ENCODE assay signal across 8 mouse cellular contexts in the genomic region with DNA sequence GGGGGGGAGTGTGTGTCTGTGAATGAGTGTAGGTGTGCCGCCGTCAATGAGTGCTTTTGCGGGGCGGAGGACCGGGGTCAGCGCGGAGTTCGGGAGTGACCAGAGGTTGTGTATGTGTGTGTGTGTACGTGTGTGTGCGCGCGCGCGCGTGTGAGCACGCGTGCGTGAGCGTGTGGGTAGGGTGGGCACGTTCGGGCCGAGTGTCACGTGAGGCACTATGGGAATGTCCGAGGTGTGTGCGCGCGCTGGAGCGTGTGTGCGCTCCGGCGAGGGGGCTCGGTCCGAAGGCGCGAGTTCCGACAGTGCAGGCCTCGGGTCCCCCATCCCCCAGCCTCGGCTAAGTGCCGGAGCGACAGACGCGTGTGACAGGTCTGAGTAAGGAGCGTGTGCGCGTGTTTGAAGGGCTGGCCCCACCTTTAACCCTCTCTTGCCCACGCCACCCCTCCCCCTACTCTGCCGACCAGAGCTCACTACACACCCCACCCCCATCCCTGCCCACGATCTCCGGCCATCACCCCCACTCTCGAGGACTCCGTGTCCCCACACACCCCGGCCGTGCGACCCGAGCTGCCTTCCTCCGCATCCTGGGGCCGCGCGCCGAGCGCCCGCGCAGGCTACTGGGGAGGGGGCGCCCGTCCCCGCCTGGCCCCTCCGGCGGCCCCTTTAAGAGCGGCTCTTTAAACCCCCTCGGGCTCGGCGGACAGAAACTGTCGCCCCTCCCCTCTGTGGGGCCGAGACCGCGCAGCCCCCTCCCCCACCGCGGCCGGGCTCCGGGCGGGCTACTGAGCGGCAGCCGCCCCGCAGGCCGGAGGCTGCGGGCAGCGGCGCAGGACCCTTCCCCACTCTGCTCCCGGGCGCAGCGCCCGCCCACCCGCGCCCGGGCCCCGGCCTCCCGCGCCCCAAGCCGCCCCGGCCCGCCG. TPM values are rescaled to one million over a fixed set of nuclear protein-coding genes. Genes with fewer than 3 reads are reported as not detected.
DNase-seq lines count a peak whose midpoint lies in the region; ATAC-seq and TF ChIP-seq lines count a peak whose summit lies in the region.

No protein-coding gene starts in this region.

- H3K27ac ChIP-seq in intestine, postnatal 0 days (ENCODE audit: low read depth, low read length), result peak overlapping the region; percentile 68
- H3K27ac ChIP-seq in limb, embryonic 12.5 days, result peak overlapping the region; percentile 92
- peak overlapping the region; percentile 90 for H3K27ac ChIP-seq in midbrain, embryonic 12.5 days (replicated peaks)
- peak overlapping the region; percentile 81 for H3K27ac ChIP-seq in stomach, embryonic 16.5 days (ENCODE audit: low read length)

- DNase-seq in ovary, postnatal 36 days (ENCODE audit: low spot score), result peak; percentile 39
- no peak for DNase-seq in ovary, postnatal 10 days (ENCODE audit: low spot score)
- peak; percentile 87 for DNase-seq in embryo, embryonic 10.5 days (ENCODE audit: low spot score)
- DNase-seq in heart, adult 11 months, result peak; percentile 98

- peak overlapping the region; percentile 95 for H3K4me2 ChIP-seq in intestine, postnatal 0 days (replicated peaks; ENCODE audit: low read depth)
- peak overlapping the region; percentile 86 for H3K4me2 ChIP-seq in limb, embryonic 12.5 days
- peak overlapping the region; percentile 91 for H3K4me2 ChIP-seq in midbrain, embryonic 12.5 days (replicated peaks)
- peak overlapping the region; percentile 90 for H3K4me2 ChIP-seq in stomach, embryonic 16.5 days (ENCODE audit: low read depth, low read length)

- under 1% methylated on average over 89 of the region's 102 CpGs for WGBS in intestine, postnatal 0 days
- WGBS in limb, embryonic 12.5 days, result 1% methylated on average over 78 of the region's 102 CpGs
- WGBS in midbrain, embryonic 12.5 days, result under 1% methylated on average over 66 of the region's 102 CpGs
- under 1% methylated on average over 74 of the region's 102 CpGs for WGBS in stomach, embryonic 16.5 days

- no peak for TF ChIP-seq CTCF in intestine, postnatal 0 days (IDR thresholded peaks at IDR 0.05; ENCODE audit: low read depth)

- peak overlapping the region; percentile 76 for H3K4me3 ChIP-seq in intestine, postnatal 0 days (ENCODE audit: low read depth, low read length)
- H3K4me3 ChIP-seq in limb, embryonic 12.5 days (replicated peaks), result peak overlapping the region; percentile 75
- peak overlapping the region; percentile 77 for H3K4me3 ChIP-seq in midbrain, embryonic 12.5 days
- H3K4me3 ChIP-seq in stomach, embryonic 16.5 days (replicated peaks; ENCODE audit: low read length), result peak overlapping the region; percentile 74

- peak; percentile 43 for ATAC-seq in intestine, postnatal 0 days
- ATAC-seq in limb, embryonic 12.5 days (ENCODE audit: insufficient number of reproducible peaks, insufficient read depth, low FRiP score, low TSS enrichment, low read depth), result peak; percentile 65
- ATAC-seq in midbrain, embryonic 12.5 days (ENCODE audit: low FRiP score, low read depth), result peak; percentile 84
- ATAC-seq in stomach, embryonic 16.5 days (ENCODE audit: insufficient read depth, low FRiP score), result peak; percentile 67

- peak overlapping the region; percentile 66 for H3K9ac ChIP-seq in intestine, postnatal 0 days (ENCODE audit: low read depth, low read length)
- H3K9ac ChIP-seq in limb, embryonic 12.5 days (replicated peaks), result peak overlapping the region; percentile 89
- peak overlapping the region; percentile 86 for H3K9ac ChIP-seq in midbrain, embryonic 12.5 days (replicated peaks)
- H3K9ac ChIP-seq in stomach, embryonic 16.5 days (ENCODE audit: low read length), result peak overlapping the region; percentile 83

- H3K27me3 ChIP-seq in intestine, postnatal 0 days (replicated peaks; ENCODE audit: control insufficient read depth, insufficient read depth, low read length), result peaks cover 31% of the 10 kb centered on the region
- peaks cover 22% of the 10 kb centered on the region; the same call in 1 of the 2 replicates for H3K27me3 ChIP-seq in limb, embryonic 12.5 days
- H3K27me3 ChIP-seq in midbrain, embryonic 12.5 days, result peaks cover 34% of the 10 kb centered on the region
- H3K27me3 ChIP-seq in stomach, embryonic 16.5 days (ENCODE audit: control insufficient read depth, insufficient read depth, low read length), result no peaks in the 10 kb centered on the region

- H3K36me3 ChIP-seq in intestine, postnatal 0 days (ENCODE audit: control insufficient read depth, insufficient read depth), result peaks cover 5% of the 10 kb centered on the region; the same call in 1 of the 2 replicates
- peaks cover 38% of the 10 kb centered on the region for H3K36me3 ChIP-seq in limb, embryonic 12.5 days
- peaks cover 20% of the 10 kb centered on the region for H3K36me3 ChIP-seq in midbrain, embryonic 12.5 days
- 0 out of 2 replicates have a peak, but pooled peaks cover 4% of the 10 kb centered on the region for H3K36me3 ChIP-seq in stomach, embryonic 16.5 days (ENCODE audit: control insufficient read depth, insufficient read depth, low read length)

- H3K9me3 ChIP-seq in intestine, postnatal 0 days (ENCODE audit: control insufficient read depth), result no peaks in the 10 kb centered on the region
- no peaks in the 10 kb centered on the region for H3K9me3 ChIP-seq in limb, embryonic 12.5 days
- no peaks in the 10 kb centered on the region for H3K9me3 ChIP-seq in midbrain, embryonic 12.5 days
- no peaks in the 10 kb centered on the region for H3K9me3 ChIP-seq in stomach, embryonic 16.5 days (replicated peaks; ENCODE audit: control insufficient read depth, low read length)

- H3K4me1 ChIP-seq in intestine, postnatal 0 days (replicated peaks; ENCODE audit: control insufficient read depth, insufficient read depth, low read length), result no peaks in the 10 kb centered on the region
- H3K4me1 ChIP-seq in limb, embryonic 12.5 days (replicated peaks), result peaks cover 54% of the 10 kb centered on the region
- peaks cover 40% of the 10 kb centered on the region for H3K4me1 ChIP-seq in midbrain, embryonic 12.5 days
- peaks cover 29% of the 10 kb centered on the region for H3K4me1 ChIP-seq in stomach, embryonic 16.5 days (ENCODE audit: control insufficient read depth, insufficient read depth, low read length)

RNA-seq across cellular contexts. Expression of a gene that starts 0.6 kb away (rescaled TPM):
- 1.7 and 2.4 TPM in 2 replicates for polyA plus RNA-seq in intestine, postnatal 0 days (2015; fragmentation: Nextera tagmentation; extraction: Ambion mirVana)
- polyA plus RNA-seq in limb, embryonic 12.5 days (2016; fragmentation: Nextera tagmentation; extraction: Ambion mirVana), result 8.0 and 8.7 TPM in 2 replicates
- polyA plus RNA-seq in midbrain, embryonic 12.5 days (2016; fragmentation: Nextera tagmentation; extraction: Ambion mirVana), result 6.7 and 8.9 TPM in 2 replicates
- polyA plus RNA-seq in stomach, embryonic 16.5 days (2015; fragmentation: Nextera tagmentation; extraction: Ambion mirVana), result 2.0 and 2.5 TPM in 2 replicates

RNA-seq across cellular contexts. Expression of a gene that starts 35.5 kb away (rescaled TPM):
- polyA plus RNA-seq in intestine, postnatal 0 days (2015; fragmentation: Nextera tagmentation; extraction: Ambion mirVana), result 0.09 and 0.13 TPM in 2 replicates
- 0.17 TPM in 1 of 2 replicates, not detected in the other for polyA plus RNA-seq in limb, embryonic 12.5 days (2016; fragmentation: Nextera tagmentation; extraction: Ambion mirVana)
- polyA plus RNA-seq in midbrain, embryonic 12.5 days (2016; fragmentation: Nextera tagmentation; extraction: Ambion mirVana), result 0.23 and 0.24 TPM in 2 replicates
- 0.09 and 0.13 TPM in 2 replicates for polyA plus RNA-seq in stomach, embryonic 16.5 days (2015; fragmentation: Nextera tagmentation; extraction: Ambion mirVana)

RNA-seq across cellular contexts. Expression of a gene that starts 37.0 kb away (rescaled TPM):
- 17.5 and 18.1 TPM in 2 replicates for polyA plus RNA-seq in intestine, postnatal 0 days (2015; fragmentation: Nextera tagmentation; extraction: Ambion mirVana)
- 60.2 and 62.7 TPM in 2 replicates for polyA plus RNA-seq in limb, embryonic 12.5 days (2016; fragmentation: Nextera tagmentation; extraction: Ambion mirVana)
- 68.2 and 68.6 TPM in 2 replicates for polyA plus RNA-seq in midbrain, embryonic 12.5 days (2016; fragmentation: Nextera tagmentation; extraction: Ambion mirVana)
- polyA plus RNA-seq in stomach, embryonic 16.5 days (2015; fragmentation: Nextera tagmentation; extraction: Ambion mirVana), result 32.9 and 36.4 TPM in 2 replicates
